Mouse (Mus musculus) kidney, postnatal 4 days (tissue): ENCODE results near the gene Cd38.

ENCODE experiments used
- DNase-seq, 2 experiments: peaks; one replicate each; pipeline ENCODE4 v3.0.0; 2021; ENCODE audit warnings: mixed read lengths in 2 of 2

Cd38 gene

GRCm38 (mm10) chr5:43868253-43868652, at the start of gene Cd38:
Cd38 (plus strand) TSS chr5:43868553.
- DNase-seq = no peak

- DNase-seq = peak; percentile 11 to 14
These were observed 49.7 kb upstream of the Cd38 start, which contains the start of gene Bst1 for GRCm38 (mm10) chr5:43818695-43819094. Bst1 (plus strand) TSS chr5:43818885.

- no peak for DNase-seq
These were observed 47.6 kb upstream of the Cd38 start for GRCm38 (mm10) chr5:43820785-43821184.

- DNase-seq = no peak
These were observed 46.8 kb upstream of the Cd38 start, which contains the start of gene Fbxl5 for GRCm38 (mm10) chr5:43821538-43821937. Fbxl5 (minus strand) TSS chr5:43821638.

GRCm38 (mm10) chr5:43822199-43822598, 46.2 kb upstream of the Cd38 start:
- no peak for DNase-seq

- DNase-seq = no peak
These were observed 45.5 kb upstream of the Cd38 start for GRCm38 (mm10) chr5:43822824-43823223.

- no peak for DNase-seq
These were observed 43.8 kb upstream of the Cd38 start for GRCm38 (mm10) chr5:43824580-43824979.

GRCm38 (mm10) chr5:43826883-43827282, 41.5 kb upstream of the Cd38 start:
- DNase-seq = no peak

GRCm38 (mm10) chr5:43827366-43827765, 41.0 kb upstream of the Cd38 start:
- DNase-seq = no peak

- peak; percentile 16 to 46 for DNase-seq
These were observed 31.8 kb upstream of the Cd38 start for GRCm38 (mm10) chr5:43836590-43836989.

- peak; percentile 57 to 62 for DNase-seq
These were observed 31.0 kb upstream of the Cd38 start for GRCm38 (mm10) chr5:43837372-43837771.

- peak; percentile 34 to 35 for DNase-seq
These were observed 27.0 kb upstream of the Cd38 start for GRCm38 (mm10) chr5:43841144-43842010.

GRCm38 (mm10) chr5:43842011-43842285, 26.4 kb upstream of the Cd38 start:
- DNase-seq = no peak

- DNase-seq = peak; percentile 21 to 30
These were observed 25.7 kb upstream of the Cd38 start for GRCm38 (mm10) chr5:43842576-43843155.

- DNase-seq = no peak
These were observed 23.3 kb upstream of the Cd38 start for GRCm38 (mm10) chr5:43845083-43845482.

GRCm38 (mm10) chr5:43845646-43846045, 22.7 kb upstream of the Cd38 start:
- no peak for DNase-seq

GRCm38 (mm10) chr5:43846227-43846626, 22.1 kb upstream of the Cd38 start:
- peak in 1 of 2 experiments; percentile 18 for DNase-seq

GRCm38 (mm10) chr5:43847555-43847954, 20.8 kb upstream of the Cd38 start:
- no peak for DNase-seq

- DNase-seq = no peak
These were observed 20.1 kb upstream of the Cd38 start for GRCm38 (mm10) chr5:43848275-43848674.

- peak in 1 of 2 experiments; percentile 24 for DNase-seq
These were observed 15.1 kb upstream of the Cd38 start for GRCm38 (mm10) chr5:43853096-43853867.

- no peak for DNase-seq
These were observed 14.4 kb upstream of the Cd38 start for GRCm38 (mm10) chr5:43853868-43854488.

GRCm38 (mm10) chr5:43855769-43856168, 12.6 kb upstream of the Cd38 start:
- no peak for DNase-seq

- no peak for DNase-seq
These were observed 8.7 kb upstream of the Cd38 start for GRCm38 (mm10) chr5:43859663-43860062.
